Mouse (Mus musculus) gastrocnemius, adult 2 months (tissue): ENCODE measurements around the gene Tmem59l. TPM values are rescaled to one million over a fixed set of nuclear protein-coding genes. Genes with fewer than 3 reads are reported as not detected.

Experiments used
- DNase-seq: peaks from one replicate; pipeline ENCODE4 v3.0.0; 2022
- H3K27ac ChIP-seq: fragments of 200-600 bp; 2 replicates; pipeline ENCODE4 v1.8.1; 2022; ENCODE audit warnings: mild to moderate bottlenecking
- H3K4me3 ChIP-seq: fragments of 200-600 bp; 2 replicates; pipeline ENCODE4 v1.8.1; 2022; ENCODE audit warnings: mild to moderate bottlenecking, moderate library complexity
- CTCF ChIP-seq: fragments of 200-600 bp; IDR thresholded peaks from 2 replicates; pipeline ENCODE4 v1.8.1; 2022; ENCODE audit warnings: antibody characterized with exemption, mild to moderate bottlenecking, moderate library complexity
- intact Hi-C: fragments of 180-260 bp; cut with DNase I; formaldehyde crosslinking; loops from one replicate; pipeline ENCODE4 v1.15.1; 2025
- total RNA-seq, 2 experiments: library from RNA; stranded (reverse); gene quantifications; 2 replicates each; pipeline ENCODE4 v1.2.3; 2021

The Tmem59l gene
- total RNA-seq, 2 experiments from 2014 or later, result not detected

- no peak for TF ChIP-seq CTCF
- H3K27ac ChIP-seq, result peak overlapping the region; percentile 77
- intact Hi-C loops, result no loop called here
- DNase-seq, result peak; percentile 68
- no peak overlapping the region for H3K4me3 ChIP-seq
Measured at GRCm38 (mm10) chr8:70461765-70462515, 25.2 kb downstream of the Tmem59l start.

- intact Hi-C loops, result no loop called here
- DNase-seq, result no peak
Measured at GRCm38 (mm10) chr8:70460606-70461005, 26.6 kb downstream of the Tmem59l start.

DNA sequence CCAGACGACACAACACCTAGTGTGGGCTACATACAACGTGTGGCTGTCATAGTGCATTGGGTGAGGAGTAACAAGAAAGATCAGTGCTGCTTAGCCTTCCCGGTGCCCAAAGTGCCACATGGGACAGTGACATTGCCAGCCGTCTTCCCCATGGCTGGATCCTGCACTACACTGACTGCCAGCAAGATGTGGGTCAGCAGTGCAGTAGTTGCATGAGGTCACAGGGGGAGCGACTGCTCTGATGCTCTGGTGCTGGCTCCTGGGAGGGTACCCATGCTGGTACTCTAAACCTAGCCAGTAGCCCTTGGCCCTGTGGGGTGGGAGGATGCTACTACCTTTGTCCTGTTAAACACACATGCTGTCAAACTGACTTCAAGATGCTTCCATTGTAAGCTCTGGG, 27.0 kb downstream of the Tmem59l start:
- Histone ChIP-seq H3K4me3 (no peak overlapping the region), H3K27ac (peak overlapping the region; percentile 29)
- TF ChIP-seq CTCF, result no peak
- intact Hi-C loops, result no loop called here
- DNase-seq, result no peak

More at GRCm38 (mm10) chr8:70460606-70461005, 26.6 kb downstream of the Tmem59l start:
- H3K4me3 ChIP-seq, result no peak overlapping the region
- no peak for TF ChIP-seq CTCF
- H3K27ac ChIP-seq, result peak overlapping the region; percentile 29

DNA sequence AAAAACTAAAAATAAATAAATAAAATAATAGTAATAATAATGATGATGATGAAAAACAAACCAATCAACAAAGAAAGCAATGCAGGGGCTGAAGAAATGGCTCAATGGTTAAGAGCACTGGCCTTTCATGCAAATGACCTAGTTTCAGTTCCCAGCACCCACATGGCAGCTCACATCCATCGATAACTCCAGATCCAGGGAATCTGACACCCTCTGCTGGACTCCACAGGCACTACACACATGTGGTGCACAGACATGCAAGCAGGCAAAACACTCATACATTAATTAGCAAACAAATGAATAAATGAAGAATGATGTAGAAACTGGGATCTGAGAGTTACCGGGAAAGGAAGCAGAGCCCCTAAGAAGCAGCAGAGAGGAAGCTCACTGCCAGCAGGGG, 27.5 kb downstream of the Tmem59l start:
- peak; percentile 18; the same call in 1 of the 2 replicates for TF ChIP-seq CTCF
- Histone ChIP-seq H3K4me3 (no peak overlapping the region), H3K27ac (0 out of 2 replicates have a peak overlapping the region, but pooled peaks have one; percentile 29)
- no peak for DNase-seq
- intact Hi-C loops, result no loop called here

GRCm38 (mm10) chr8:70458462-70458861, 28.7 kb downstream of the Tmem59l start:
- no peak for TF ChIP-seq CTCF
- no peak overlapping the region for H3K4me3 ChIP-seq
- H3K27ac ChIP-seq, result no peak overlapping the region
- DNase-seq, result no peak
- intact Hi-C loops, result no loop called here

- no peak for TF ChIP-seq CTCF
- Histone ChIP-seq H3K4me3 (no peak overlapping the region), H3K27ac (no peak overlapping the region)
- intact Hi-C loops, result no loop called here
- DNase-seq, result no peak
Measured at GRCm38 (mm10) chr8:70457882-70458281, 29.3 kb downstream of the Tmem59l start.

- no peak overlapping the region for H3K27ac ChIP-seq
- DNase-seq, result no peak
- intact Hi-C loops, result no loop called here
- H3K4me3 ChIP-seq, result no peak overlapping the region
- TF ChIP-seq CTCF, result no peak
Measured at GRCm38 (mm10) chr8:70456996-70457395, 30.2 kb downstream of the Tmem59l start.

GRCm38 (mm10) chr8:70453852-70454251, 33.3 kb downstream of the Tmem59l start:
- DNase-seq, result peak; percentile 64
- peak overlapping the region; percentile 26; the same call in 1 of the 2 replicates for H3K4me3 ChIP-seq
- H3K27ac ChIP-seq, result peak overlapping the region; percentile 85
- intact Hi-C loops, result no loop called here
- no peak for TF ChIP-seq CTCF

DNA sequence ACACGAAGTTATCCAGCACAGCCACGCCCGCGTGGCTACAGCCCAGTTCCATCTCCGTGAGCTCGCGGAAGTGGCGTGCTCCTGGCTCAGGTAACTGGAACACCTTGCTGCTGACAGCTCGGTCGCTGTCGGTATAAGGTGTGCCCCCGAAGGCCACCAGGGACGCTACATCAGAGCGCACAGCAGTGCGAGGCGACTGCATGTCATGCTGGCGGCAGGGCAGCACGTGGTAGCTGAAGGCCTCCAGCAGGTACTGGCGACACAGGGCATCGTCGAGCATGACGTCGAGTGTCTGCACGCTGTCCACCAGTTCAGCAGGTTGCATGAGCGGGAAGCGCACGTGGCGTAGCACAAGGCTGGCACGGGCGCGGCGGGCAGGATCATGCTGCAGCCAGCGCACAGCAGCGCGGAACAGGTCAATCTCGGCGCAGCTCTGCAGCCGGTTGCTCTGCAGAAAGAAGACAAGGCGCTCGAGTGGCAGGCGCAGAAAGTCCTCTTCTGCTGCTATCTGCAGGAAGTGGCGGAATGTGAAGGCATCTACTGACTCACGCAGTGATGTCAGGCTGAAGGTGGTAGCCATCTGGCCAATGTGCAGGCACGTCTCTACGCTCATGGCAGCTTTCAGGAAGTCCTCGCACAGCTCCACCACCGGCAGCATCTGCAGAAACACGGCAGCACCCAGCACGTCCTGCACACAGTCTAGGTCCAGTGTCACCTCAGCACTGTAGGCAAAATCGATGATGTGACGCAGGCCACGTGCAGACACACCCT, 34.8 kb downstream of the Tmem59l start:
- no peak for TF ChIP-seq CTCF
- intact Hi-C loops, result no loop called here
- H3K27ac ChIP-seq, result no peak overlapping the region

GRCm38 (mm10) chr8:70447639-70448420, 39.3 kb downstream of the Tmem59l start:
- TF ChIP-seq CTCF, result peak; percentile 31; the same call in 1 of the 2 replicates
- H3K27ac ChIP-seq, result peak overlapping the region; percentile 60
- intact Hi-C loops, result no loop called here
- peak overlapping the region; percentile 24 for H3K4me3 ChIP-seq
- DNase-seq, result peak; percentile 83

More for the DNA sequence above, 34.8 kb downstream of the Tmem59l start:
- DNase-seq, result no peak
- H3K4me3 ChIP-seq, result no peak overlapping the region

DNA sequence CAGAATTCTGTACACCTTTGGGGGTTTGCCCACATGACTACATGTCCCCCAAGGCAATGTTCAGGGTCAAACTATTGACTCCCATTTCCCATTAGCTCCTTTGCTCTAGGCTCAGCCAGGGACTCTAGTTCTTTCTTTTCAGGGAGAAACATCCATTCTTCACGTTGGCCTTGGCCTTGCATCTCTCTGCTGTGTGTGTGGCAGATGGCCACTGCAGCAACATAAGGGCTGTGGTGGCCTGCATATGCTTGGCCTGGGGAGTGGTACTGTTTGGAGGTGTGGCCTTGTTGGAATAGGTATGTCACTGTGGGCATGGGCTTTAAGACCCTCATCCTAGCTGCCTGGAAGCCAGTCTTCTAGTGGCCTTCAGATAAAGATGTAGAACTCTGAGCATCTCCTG, 41.2 kb downstream of the Tmem59l start:
- intact Hi-C loops, result no loop called here
- DNase-seq, result no peak
- no peak for TF ChIP-seq CTCF
- H3K27ac ChIP-seq, result no peak overlapping the region
- no peak overlapping the region for H3K4me3 ChIP-seq

DNA sequence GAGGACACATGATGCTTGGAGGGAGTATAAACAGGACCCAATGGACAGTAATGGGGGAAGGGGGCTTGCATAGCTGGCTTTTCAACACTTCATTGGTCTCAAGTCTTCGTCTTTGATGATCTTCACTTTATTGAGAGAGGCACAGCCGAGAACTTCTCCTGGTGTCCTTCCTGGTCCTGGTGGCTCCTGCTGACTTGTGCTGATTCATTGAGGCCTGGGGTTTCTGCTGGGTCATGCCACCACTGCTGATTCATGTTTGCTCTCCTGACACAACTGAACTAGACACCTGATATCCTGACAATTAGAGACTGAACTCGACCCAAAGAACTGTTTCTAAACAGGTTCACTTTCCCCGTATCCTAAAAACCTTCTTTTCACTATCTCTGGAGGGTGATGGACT, 43.8 kb downstream of the Tmem59l start:
- intact Hi-C loops, result no loop called here
- Histone ChIP-seq H3K4me3 (no peak overlapping the region), H3K27ac (no peak overlapping the region)
- no peak for DNase-seq
- TF ChIP-seq CTCF, result no peak
